In genomic region chr8:71728826-71729620, GRCm38 (mm10) we compare ENCODE assay signal across 8 mouse cellular contexts. TPM values are rescaled to one million over a fixed set of nuclear protein-coding genes. Genes with fewer than 3 reads are reported as not detected.
DNase-seq lines count a peak whose midpoint lies in the region; ATAC-seq lines count a peak whose summit lies in the region.

No protein-coding gene starts in this region.

- WGBS in embryonic facial prominence, embryonic 10.5 days, result 4% methylated on average over 16 of the region's 16 CpGs
- WGBS in intestine, embryonic 15.5 days, result 4% methylated on average over 15 of the region's 16 CpGs

- H3K36me3 ChIP-seq in embryonic facial prominence, embryonic 10.5 days (replicated peaks), result no peaks in the 10 kb centered on the region
- H3K36me3 ChIP-seq in intestine, embryonic 15.5 days, result no peaks in the 10 kb centered on the region

- peak overlapping the region; percentile 53 for H3K4me3 ChIP-seq in embryonic facial prominence, embryonic 10.5 days
- peak overlapping the region; percentile 29 for H3K4me3 ChIP-seq in intestine, embryonic 15.5 days (replicated peaks)

- H3K27ac ChIP-seq in embryonic facial prominence, embryonic 10.5 days (replicated peaks), result no peak overlapping the region
- H3K27ac ChIP-seq in intestine, embryonic 15.5 days, result no peak overlapping the region

- DNase-seq in cerebellum, adult 11-12 months, result peak; percentile 57
- DNase-seq in cerebellum, postnatal 4 days (ENCODE audit: low spot score in 2 of 2), result no peak
- peak; percentile 19 for DNase-seq in 416B (ENCODE audit: low read depth)
- DNase-seq in embryonic facial prominence, embryonic 10.5 days (ENCODE audit: low spot score), result peak; percentile 38
- peak; percentile 72 for DNase-seq in naive thymus-derived CD4-positive, alpha-beta T cell, adult 2 months (ENCODE audit: low read depth)
- no peak for DNase-seq in ovary, postnatal 10 days (ENCODE audit: low spot score)
- no peak for DNase-seq in gastrocnemius, adult 8-10 months (ENCODE audit: low spot score in 2 of 2)

- peaks cover 62% of the 10 kb centered on the region for H3K27me3 ChIP-seq in embryonic facial prominence, embryonic 10.5 days (replicated peaks; ENCODE audit: low read depth, poor library complexity, severe bottlenecking)
- peaks cover 5% of the 10 kb centered on the region for H3K27me3 ChIP-seq in intestine, embryonic 15.5 days (replicated peaks)

- no peaks in the 10 kb centered on the region for H3K9me3 ChIP-seq in embryonic facial prominence, embryonic 10.5 days
- H3K9me3 ChIP-seq in intestine, embryonic 15.5 days, result no peaks in the 10 kb centered on the region

- no peak for ATAC-seq in intestine, embryonic 15.5 days

- no peak overlapping the region for H3K9ac ChIP-seq in intestine, embryonic 15.5 days

- H3K4me2 ChIP-seq in intestine, embryonic 15.5 days (replicated peaks), result peak overlapping the region; percentile 80

- H3K4me1 ChIP-seq in embryonic facial prominence, embryonic 10.5 days, result peaks cover 25% of the 10 kb centered on the region
- peaks cover 7% of the 10 kb centered on the region for H3K4me1 ChIP-seq in intestine, embryonic 15.5 days (replicated peaks)

RNA-seq across cellular contexts. Expression of gene Fcho1, which starts 3.5 kb away (rescaled TPM):
- polyA plus RNA-seq in embryonic facial prominence, embryonic 10.5 days (2016; fragmentation: Nextera tagmentation; extraction: Ambion mirVana), result 6.0 and 7.9 TPM in 2 replicates
- polyA plus RNA-seq in intestine, embryonic 15.5 days (2015; fragmentation: Nextera tagmentation; extraction: Ambion mirVana), result 5.3 and 7.1 TPM in 2 replicates
- under 1 TPM in 2 of 4 experiments, not detected in 2; 0.08 to 0.65 TPM for total RNA-seq in gastrocnemius, adult 8-10 months (2022)

RNA-seq across cellular contexts. Expression of gene B3gnt3, which starts 27.4 kb away (rescaled TPM):
- polyA plus RNA-seq in embryonic facial prominence, embryonic 10.5 days (2016; fragmentation: Nextera tagmentation; extraction: Ambion mirVana), result 0.54 and 0.72 TPM in 2 replicates
- polyA plus RNA-seq in intestine, embryonic 15.5 days (2015; fragmentation: Nextera tagmentation; extraction: Ambion mirVana), result 16.0 and 17.0 TPM in 2 replicates
- total RNA-seq in gastrocnemius, adult 8-10 months (2022), result 1 to 10 TPM; 1.3 to 1.8 (median 1.5) TPM

RNA-seq across cellular contexts. Expression of gene Insl3, which starts 40.0 kb away (rescaled TPM):
- polyA plus RNA-seq in embryonic facial prominence, embryonic 10.5 days (2016; fragmentation: Nextera tagmentation; extraction: Ambion mirVana), result 0.55 TPM in 1 of 2 replicates, not detected in the other
- 1.2 and 1.9 TPM in 2 replicates for polyA plus RNA-seq in intestine, embryonic 15.5 days (2015; fragmentation: Nextera tagmentation; extraction: Ambion mirVana)
- under 1 TPM in 1 of 4 experiments, not detected in 3; 0.54 TPM for total RNA-seq in gastrocnemius, adult 8-10 months (2022)

RNA-seq across cellular contexts. Expression of gene Jak3, which starts 52.9 kb away (rescaled TPM):
- polyA plus RNA-seq in embryonic facial prominence, embryonic 10.5 days (2016; fragmentation: Nextera tagmentation; extraction: Ambion mirVana), result 3.6 and 4.0 TPM in 2 replicates
- polyA plus RNA-seq in intestine, embryonic 15.5 days (2015; fragmentation: Nextera tagmentation; extraction: Ambion mirVana), result 9.0 and 9.2 TPM in 2 replicates
- total RNA-seq in gastrocnemius, adult 8-10 months (2022), result 1 to 10 TPM; 1.4 to 2.0 (median 1.6) TPM

RNA-seq across cellular contexts. Expression of gene Unc13a, which starts 57.5 kb away (rescaled TPM):
- polyA plus RNA-seq in embryonic facial prominence, embryonic 10.5 days (2016; fragmentation: Nextera tagmentation; extraction: Ambion mirVana), result 2.2 TPM in 2 replicates
- 1.3 and 1.5 TPM in 2 replicates for polyA plus RNA-seq in intestine, embryonic 15.5 days (2015; fragmentation: Nextera tagmentation; extraction: Ambion mirVana)
- total RNA-seq in gastrocnemius, adult 8-10 months (2022), result under 1 TPM in 3 of 4 experiments, not detected in 1; 0.10 to 0.21 (median 0.20) TPM

Comparison
In these comparisons a context has a peak if more than half of its experiments do, and no peak if none do; other contexts are left out.
1. DNase-seq: peak in cerebellum, adult 11-12 months (single experiment), 416B (single experiment), embryonic facial prominence, embryonic 10.5 days (single experiment) and naive thymus-derived CD4-positive, alpha-beta T cell, adult 2 months (single experiment); none in cerebellum, postnatal 4 days (0 of 2), ovary, postnatal 10 days (single experiment) and gastrocnemius, adult 8-10 months (0 of 2).